Mouse (Mus musculus) MEL (cell line): ENCODE results near the gene Wnt3. TPM values are rescaled to one million over a fixed set of nuclear protein-coding genes. Genes with fewer than 3 reads are reported as not detected.

Experiments
- DNase-seq: peaks from one replicate; pipeline ENCODE4 v3.0.0; 2011; ENCODE audit warnings: low read depth, low spot score
- H3K27ac ChIP-seq: 2 replicates; pipeline ENCODE4 v1.5.1; 2012; ENCODE audit warnings: low read depth, mild to moderate bottlenecking, control low read depth, low read length, moderate library complexity; ENCODE audit not compliant: control insufficient read depth
- H3K27me3 ChIP-seq, 2 experiments: fragments of 150-350 bp in 1 of 2; sonication (generic) in 1 of 2; 2 replicates each; pipeline ENCODE4 v1.6.1; 2012; ENCODE audit warnings: low read length in 2 of 2, mild to moderate bottlenecking in 2 of 2, improper control_type of control experiment in 1 of 2, moderate library complexity in 1 of 2; ENCODE audit not compliant: insufficient read depth in 2 of 2, control insufficient read depth in 1 of 2
- H3K36me3 ChIP-seq, 2 experiments: 2 replicates each; pipeline ENCODE4 v1.6.1; 2012 to 2014; ENCODE audit warnings: low read length in 2 of 2, improper control_type of control experiment in 1 of 2, inconsistent platforms in 1 of 2, mild to moderate bottlenecking in 1 of 2; ENCODE audit not compliant: insufficient read depth in 2 of 2, control insufficient read depth in 1 of 2
- H3K4me1 ChIP-seq, 2 experiments: fragments of 150-350 bp in 1 of 2; sonication (generic) in 1 of 2; 2 replicates each; pipeline ENCODE4 v1.6.1; 2012; ENCODE audit warnings: low read length in 2 of 2, improper control_type of control experiment in 1 of 2, mild to moderate bottlenecking in 1 of 2; ENCODE audit not compliant: insufficient read depth in 2 of 2, control insufficient read depth in 1 of 2
- H3K4me3 ChIP-seq, 2 experiments: fragments of 150-350 bp in 1 of 2; sonication (generic) in 1 of 2; 2 replicates each; pipeline ENCODE4 v1.5.1; 2012; ENCODE audit warnings: low read depth in 2 of 2, low read length in 2 of 2, mild to moderate bottlenecking in 2 of 2, moderate library complexity in 2 of 2, control low read depth in 1 of 2, improper control_type of control experiment in 1 of 2; ENCODE audit not compliant: control insufficient read depth in 1 of 2, insufficient read depth in 1 of 2
- H3K79me2 ChIP-seq: 2 replicates; pipeline ENCODE4 v1.6.1; 2012; ENCODE audit warnings: mild to moderate bottlenecking, low read length, moderate library complexity; ENCODE audit not compliant: control insufficient read depth, poor library complexity, insufficient read depth
- H3K9ac ChIP-seq: 2 replicates; pipeline ENCODE4 v1.6.1; 2012; ENCODE audit warnings: low read depth, mild to moderate bottlenecking, control low read depth, low read length, moderate library complexity; ENCODE audit not compliant: control insufficient read depth, poor library complexity, severe bottlenecking
- H3K9me3 ChIP-seq: fragments of 150-350 bp; sonication (generic); replicated peaks from 2 replicates; pipeline ENCODE4 v1.6.1; 2012; ENCODE audit warnings: mild to moderate bottlenecking, low read length, improper control_type of control experiment, moderate library complexity; ENCODE audit not compliant: insufficient read depth
- BHLHE40 ChIP-seq: IDR thresholded peaks from 2 replicates; pipeline ENCODE4 v1.6.1; 2012; ENCODE audit warnings: low read depth, mild to moderate bottlenecking, inconsistent platforms, low read length, improper control_type of control experiment, borderline replicate concordance
- CHD1 ChIP-seq: IDR thresholded peaks from 2 replicates; pipeline ENCODE4 v1.6.1; 2012; ENCODE audit warnings: low read depth, mild to moderate bottlenecking, inconsistent platforms, low read length, improper control_type of control experiment
- ELF1 ChIP-seq: IDR thresholded peaks from 2 replicates; pipeline ENCODE4 v1.6.1; 2014; ENCODE audit warnings: low read depth, mild to moderate bottlenecking, inconsistent platforms, low read length, improper control_type of control experiment, moderate library complexity
- EP300 ChIP-seq, 2 experiments: IDR thresholded peaks; 2 replicates each; pipeline ENCODE4 v1.6.1; 2011; ENCODE audit warnings: improper control_type of control experiment in 2 of 2, low read length in 2 of 2, low read depth in 1 of 2, mild to moderate bottlenecking in 1 of 2
- ETS1 ChIP-seq: IDR thresholded peaks from 2 replicates; pipeline ENCODE4 v1.6.1; 2012; ENCODE audit warnings: low read depth, mild to moderate bottlenecking, inconsistent platforms, low read length, improper control_type of control experiment, moderate library complexity
- GABPA ChIP-seq: IDR thresholded peaks from 2 replicates; pipeline ENCODE4 v1.6.1; 2012; ENCODE audit warnings: low read depth, mild to moderate bottlenecking, inconsistent platforms, low read length, improper control_type of control experiment, moderate library complexity
- GATA1 ChIP-seq: IDR thresholded peaks from 2 replicates; pipeline ENCODE4 v1.6.1; 2011; ENCODE audit warnings: low read depth, low read length, improper control_type of control experiment
- JUND ChIP-seq: IDR thresholded peaks from 2 replicates; pipeline ENCODE4 v1.6.1; 2011; ENCODE audit warnings: low read depth, mild to moderate bottlenecking, improper control_type of control experiment, low read length
- KAT2A ChIP-seq: conservative IDR thresholded peaks from 2 replicates; pipeline ENCODE4 v1.6.1; 2012; ENCODE audit warnings: low read depth, low read length, improper control_type of control experiment, inconsistent platforms
- MAX ChIP-seq: IDR thresholded peaks from 2 replicates; pipeline ENCODE4 v1.6.1; 2011; ENCODE audit warnings: low read length, improper control_type of control experiment
- MEF2A ChIP-seq: IDR thresholded peaks from 2 replicates; pipeline ENCODE4 v1.6.1; 2014; ENCODE audit warnings: low read depth, mild to moderate bottlenecking, inconsistent platforms, low read length, improper control_type of control experiment; ENCODE audit not compliant: poor library complexity, insufficient replicate concordance, severe bottlenecking; ENCODE audit errors: extremely low read depth
- MXI1 ChIP-seq: IDR thresholded peaks from 2 replicates; pipeline ENCODE4 v1.6.1; 2011; ENCODE audit warnings: mild to moderate bottlenecking, low read depth, low read length, improper control_type of control experiment
- MYB ChIP-seq: IDR thresholded peaks from 2 replicates; pipeline ENCODE4 v1.6.1; 2011; ENCODE audit warnings: mild to moderate bottlenecking, low read depth, low read length, improper control_type of control experiment
- NELFE ChIP-seq: IDR thresholded peaks from 2 replicates; pipeline ENCODE4 v1.6.1; 2011; ENCODE audit warnings: low read depth, low read length, improper control_type of control experiment
- POLR2A ChIP-seq, 2 experiments: IDR thresholded peaks; 2 replicates each; pipeline ENCODE4 v1.6.1; 2011 to 2012; ENCODE audit warnings: low read length in 2 of 2, mild to moderate bottlenecking in 2 of 2, control low read depth in 1 of 2, improper control_type of control experiment in 1 of 2, low read depth in 1 of 2, moderate library complexity in 1 of 2; ENCODE audit not compliant: control insufficient read depth in 1 of 2, insufficient read depth in 1 of 2, poor library complexity in 1 of 2
- POLR2AphosphoS2 ChIP-seq: IDR thresholded peaks from 2 replicates; pipeline ENCODE4 v1.6.1; 2011; ENCODE audit warnings: low read length, improper control_type of control experiment
- POLR2AphosphoS5 ChIP-seq: IDR thresholded peaks from 2 replicates; pipeline ENCODE4 v1.6.1; 2012; ENCODE audit warnings: low read depth, borderline replicate concordance, mild to moderate bottlenecking, inconsistent platforms, low read length, moderate library complexity, mixed read lengths
- RAD21 ChIP-seq: IDR thresholded peaks from 2 replicates; pipeline ENCODE4 v1.6.1; 2011; ENCODE audit warnings: mild to moderate bottlenecking, low read depth, low read length, improper control_type of control experiment
- RCOR1 ChIP-seq: IDR thresholded peaks from 2 replicates; pipeline ENCODE4 v1.6.1; 2012; ENCODE audit warnings: low read depth, mild to moderate bottlenecking, inconsistent platforms, low read length, improper control_type of control experiment
- SIN3A ChIP-seq: IDR thresholded peaks from 2 replicates; pipeline ENCODE4 v1.6.1; 2012; ENCODE audit warnings: low read length, improper control_type of control experiment, inconsistent platforms
- SMC3 ChIP-seq: IDR thresholded peaks from 2 replicates; pipeline ENCODE4 v1.6.1; 2011; ENCODE audit warnings: low read depth, low read length, improper control_type of control experiment
- TCF12 ChIP-seq: IDR thresholded peaks from 2 replicates; pipeline ENCODE4 v1.6.1; 2014; ENCODE audit warnings: low read depth, mild to moderate bottlenecking, inconsistent platforms, low read length, improper control_type of control experiment, moderate library complexity
- UBTF ChIP-seq: IDR thresholded peaks from 2 replicates; pipeline ENCODE4 v1.6.1; 2012; ENCODE audit warnings: low read depth, mild to moderate bottlenecking, inconsistent platforms, low read length, improper control_type of control experiment, moderate library complexity, borderline replicate concordance; ENCODE audit not compliant: insufficient read depth
- USF1 ChIP-seq: IDR thresholded peaks from 2 replicates; pipeline ENCODE4 v1.6.1; 2014; ENCODE audit warnings: low read depth, mild to moderate bottlenecking, inconsistent platforms, low read length, improper control_type of control experiment, moderate library complexity
- ZC3H11A ChIP-seq: IDR thresholded peaks from 2 replicates; pipeline ENCODE4 v1.6.1; 2012; ENCODE audit warnings: low read depth, mild to moderate bottlenecking, inconsistent platforms, low read length, improper control_type of control experiment
- ZKSCAN1 ChIP-seq: IDR thresholded peaks from 2 replicates; pipeline ENCODE4 v1.6.1; 2012; ENCODE audit warnings: low read depth, mild to moderate bottlenecking, inconsistent platforms, low read length, improper control_type of control experiment, moderate library complexity
- ZMIZ1 ChIP-seq: IDR thresholded peaks from 2 replicates; pipeline ENCODE4 v1.6.1; 2012; ENCODE audit warnings: low read depth, mild to moderate bottlenecking, inconsistent platforms, low read length, improper control_type of control experiment, moderate library complexity
- ZNF384 ChIP-seq: IDR thresholded peaks from 2 replicates; pipeline ENCODE4 v1.6.1; 2012; ENCODE audit warnings: low read depth, mild to moderate bottlenecking, inconsistent platforms, low read length, improper control_type of control experiment
- polyA plus RNA-seq, 2 experiments: library from polyadenylated mRNA; stranded (reverse) in 1 of 2; unstranded in 1 of 2; fragments of >175 nt in 1 of 2; fragments of >200 nt in 1 of 2; gene quantifications; 2 replicates each; pipeline versions ENCODE4 v1.2.1 to v1.2.4; 2012; ENCODE audit warnings: low replicate concordance in 2 of 2, low read depth in 1 of 2; ENCODE audit not compliant: insufficient read length in 2 of 2, insufficient read depth in 1 of 2, missing spikeins in 1 of 2
- total RNA-seq: library from RNA; depleted of rRNA; stranded (reverse); fragments of 300-350 nt; gene quantifications from 2 replicates; pipeline ENCODE4 v1.2.3, GENCODE M21; 2012

The Wnt3 gene
- total and polyA plus RNA-seq, 3 experiments: not detected

- DNase-seq: no peak
- Histone ChIP-seq H3K27me3 (no peaks in the 10 kb centered on the region; a peak in 1 of 4 replicates), H3K79me2 (no peaks in the 10 kb centered on the region), H3K9me3 (no peaks in the 10 kb centered on the region), H3K27ac (no peak overlapping the region), H3K4me3 (no peak overlapping the region), H3K9ac (no peak overlapping the region), H3K4me1 (no peaks in the 10 kb centered on the region), H3K36me3 (no peaks in the 10 kb centered on the region)
- TF ChIP-seq KAT2A (no peak), GABPA (no peak), MAX (no peak), ZC3H11A (no peak), SIN3A (no peak), ELF1 (no peak), JUND (no peak), MEF2A (no peak), POLR2AphosphoS2 (no peak), NELFE (no peak), TCF12 (no peak), ETS1 (no peak)
Observed at GRCm38 (mm10) chr11:103811246-103811645, 37.3 kb downstream of the Wnt3 start.

- Histone ChIP-seq H3K27me3 (no peaks in the 10 kb centered on the region), H3K9ac (no peak overlapping the region), H3K4me3 (no peak overlapping the region), H3K4me1 (no peaks in the 10 kb centered on the region), H3K79me2 (no peaks in the 10 kb centered on the region), H3K36me3 (no peaks in the 10 kb centered on the region), H3K27ac (no peak overlapping the region), H3K9me3 (no peaks in the 10 kb centered on the region)
- TF ChIP-seq SMC3 (no peak), TCF12 (no peak), RAD21 (no peak), USF1 (no peak)
- DNase-seq: peak; percentile 5
Observed at GRCm38 (mm10) chr11:103814808-103815207, 40.9 kb downstream of the Wnt3 start.

GRCm38 (mm10) chr11:103815986-103816385 is 42.0 kb downstream of the Wnt3 start:
- no peak overlapping the region for H3K4me3 ChIP-seq
- no peaks in the 10 kb centered on the region for H3K9me3 ChIP-seq
- no peak for TF ChIP-seq USF1
- no peak for TF ChIP-seq ZKSCAN1
- TF ChIP-seq GATA1: no peak
- no peak for TF ChIP-seq ZNF384
- no peak for TF ChIP-seq SIN3A
- no peak for TF ChIP-seq POLR2AphosphoS5
- TF ChIP-seq MAX: no peak
- TF ChIP-seq UBTF: no peak
- no peak for TF ChIP-seq MXI1
- TF ChIP-seq MYB: no peak
- no peak for TF ChIP-seq BHLHE40
- TF ChIP-seq EP300 (IDR thresholded peaks at IDR 0.05; ENCODE audit: low read depth in 1 of 2, low read length in 2 of 2): no peak
- TF ChIP-seq ZMIZ1: no peak
- no peak for TF ChIP-seq CHD1
- no peak for TF ChIP-seq POLR2A (IDR thresholded peaks at IDR 0.05; ENCODE audit: control insufficient read depth in 1 of 2, insufficient read depth in 1 of 2, low read depth in 1 of 2, low read length in 2 of 2, poor library complexity in 1 of 2)
- TF ChIP-seq RCOR1: no peak
- no peak for TF ChIP-seq ELF1
- no peak for TF ChIP-seq ZC3H11A

More at GRCm38 (mm10) chr11:103815986-103816385, 42.0 kb downstream of the Wnt3 start:
- DNase-seq: no peak
- no peak overlapping the region for H3K9ac ChIP-seq
- H3K36me3 ChIP-seq: no peaks in the 10 kb centered on the region
- H3K27me3 ChIP-seq: no peaks in the 10 kb centered on the region
- H3K79me2 ChIP-seq: no peaks in the 10 kb centered on the region
- no peaks in the 10 kb centered on the region for H3K4me1 ChIP-seq
- no peak overlapping the region for H3K27ac ChIP-seq
